Mouse (Mus musculus) intestine, embryonic 14.5 days (tissue): ENCODE results near the gene Tnrc18. TPM values are rescaled to one million over a fixed set of nuclear protein-coding genes. Genes with fewer than 3 reads are reported as not detected.

Experiments
- ATAC-seq: fragments of 200-750 bp; cut with Nextera tagmentation; replicated peaks from 2 replicates; pipeline ENCODE4 v1.8.0; 2017; ENCODE audit warnings: low read depth, moderate number of reproducible peaks, moderate TSS enrichment, moderate library complexity; ENCODE audit not compliant: low FRiP score, low TSS enrichment
- DNase-seq: peaks from one replicate; pipeline ENCODE4 v3.0.0-alpha.2; 2018; ENCODE audit warnings: low spot score
- H3K27ac ChIP-seq: fragments of 300-500 bp; sonication (generic); 2 replicates; pipeline ENCODE4 v1.5.1; 2014; ENCODE audit warnings: low read depth, mild to moderate bottlenecking, control low read depth
- H3K27me3 ChIP-seq: fragments of 300-500 bp; sonication (generic); replicated peaks from 2 replicates; pipeline ENCODE4 v1.6.1; 2014; ENCODE audit warnings: low read length, control low read depth; ENCODE audit not compliant: control insufficient read depth, insufficient read depth
- H3K36me3 ChIP-seq: fragments of 300-500 bp; sonication (generic); 2 replicates; pipeline ENCODE4 v1.6.1; 2014; ENCODE audit warnings: low read length, control low read depth; ENCODE audit not compliant: control insufficient read depth, insufficient read depth
- H3K4me1 ChIP-seq: fragments of 300-500 bp; sonication (generic); replicated peaks from 2 replicates; pipeline ENCODE4 v1.6.1; 2014; ENCODE audit warnings: low read length, control low read depth, mixed read lengths; ENCODE audit not compliant: control insufficient read depth, insufficient read depth
- H3K4me2 ChIP-seq: fragments of 300-500 bp; sonication (generic); 2 replicates; pipeline ENCODE4 v1.6.1; 2014; ENCODE audit warnings: low read length
- H3K4me3 ChIP-seq: fragments of 300-500 bp; sonication (generic); 2 replicates; pipeline ENCODE4 v1.5.1; 2014; ENCODE audit warnings: low read depth, low read length, control low read depth, mixed read lengths
- H3K9ac ChIP-seq: fragments of 300-500 bp; sonication (generic); 2 replicates; pipeline ENCODE4 v1.6.1; 2014; ENCODE audit warnings: mild to moderate bottlenecking, low read length
- H3K9me3 ChIP-seq: fragments of 300-500 bp; sonication (generic); 2 replicates; pipeline ENCODE4 v1.6.1; 2016; ENCODE audit warnings: low read length, control low read depth; ENCODE audit not compliant: control insufficient read depth
- WGBS: fragments of 180-500 bp; shearing (Covaris S2); extraction: QIAGEN DNeasy Blood & Tissue Kit; methylation state at CpG from one replicate; pipeline ENCODE4 v1.1.7; 2014; 5-methylcytosine and 5-hydroxymethylcytosine counted together
- polyA plus RNA-seq: library from polyadenylated mRNA; unstranded; fragments of >200 nt; fragmentation: Nextera tagmentation; extraction: Ambion mirVana; gene quantifications from 2 replicates; pipeline ENCODE4 v1.2.1, GENCODE M21; 2014

Tnrc18 gene
- polyA plus RNA-seq, 1 experiment from 2014 or later, result 31.3 TPM

GRCm38 (mm10) chr5:142782459-142783141, 34.9 kb downstream of the Tnrc18 start:
- peak; percentile 57 for DNase-seq
- Histone ChIP-seq H3K4me3 (no peak overlapping the region), H3K36me3 (peaks cover 32% of the 10 kb centered on the region)

GRCm38 (mm10) chr5:142780579-142780978, 36.9 kb downstream of the Tnrc18 start:
- H3K4me2 ChIP-seq, result no peak overlapping the region
- no peaks in the 10 kb centered on the region for H3K27me3 ChIP-seq
- no peak overlapping the region for H3K9ac ChIP-seq
- WGBS, result 84% methylated on average over 5 of the region's 5 CpGs
- H3K9me3 ChIP-seq, result no peaks in the 10 kb centered on the region
- H3K4me3 ChIP-seq, result no peak overlapping the region
- peaks cover 11% of the 10 kb centered on the region; the same call in 1 of the 2 replicates for H3K4me1 ChIP-seq
- ATAC-seq, result no peak
- DNase-seq, result no peak
- H3K36me3 ChIP-seq, result peaks cover 30% of the 10 kb centered on the region
- no peak overlapping the region for H3K27ac ChIP-seq

More at GRCm38 (mm10) chr5:142782459-142783141, 34.9 kb downstream of the Tnrc18 start:
- no peak overlapping the region for H3K4me2 ChIP-seq
- WGBS, result 63% methylated on average over 8 of the region's 8 CpGs
- H3K9ac ChIP-seq, result no peak overlapping the region
- no peaks in the 10 kb centered on the region for H3K27me3 ChIP-seq
- ATAC-seq, result peak; percentile 71
- H3K27ac ChIP-seq, result no peak overlapping the region; the same call in 1 of the 2 replicates
- H3K4me1 ChIP-seq, result peaks cover 11% of the 10 kb centered on the region; the same call in 1 of the 2 replicates
- no peaks in the 10 kb centered on the region for H3K9me3 ChIP-seq

GRCm38 (mm10) chr5:142778871-142779270, 38.6 kb downstream of the Tnrc18 start:
- H3K4me3 ChIP-seq, result no peak overlapping the region
- H3K27ac ChIP-seq, result no peak overlapping the region
- H3K9me3 ChIP-seq, result no peaks in the 10 kb centered on the region
- peaks cover 34% of the 10 kb centered on the region for H3K36me3 ChIP-seq
- WGBS, result 73% methylated on average over 6 of the region's 6 CpGs
- DNase-seq (no peak), ATAC-seq (no peak)
- H3K9ac ChIP-seq, result no peak overlapping the region
- H3K4me1 ChIP-seq, result peaks cover 11% of the 10 kb centered on the region; the same call in 1 of the 2 replicates
- no peaks in the 10 kb centered on the region for H3K27me3 ChIP-seq
- H3K4me2 ChIP-seq, result no peak overlapping the region

GRCm38 (mm10) chr5:142778135-142778534, 39.3 kb downstream of the Tnrc18 start:
- WGBS, result 69% methylated on average over 8 of the region's 8 CpGs
- no peak for ATAC-seq
- DNase-seq, result no peak
- no peak overlapping the region for H3K4me2 ChIP-seq
- H3K4me3 ChIP-seq, result no peak overlapping the region
- H3K4me1 ChIP-seq, result peaks cover 10% of the 10 kb centered on the region; the same call in 1 of the 2 replicates
- H3K27me3 ChIP-seq, result no peaks in the 10 kb centered on the region
- H3K36me3 ChIP-seq, result peaks cover 40% of the 10 kb centered on the region
- no peak overlapping the region for H3K9ac ChIP-seq
- H3K27ac ChIP-seq, result no peak overlapping the region
- no peaks in the 10 kb centered on the region for H3K9me3 ChIP-seq

- Histone ChIP-seq H3K27ac (no peak overlapping the region), H3K27me3 (no peaks in the 10 kb centered on the region), H3K4me1 (no peaks in the 10 kb centered on the region), H3K4me2 (no peak overlapping the region), H3K36me3 (peaks cover 57% of the 10 kb centered on the region), H3K9ac (no peak overlapping the region), H3K4me3 (no peak overlapping the region), H3K9me3 (no peaks in the 10 kb centered on the region)
- DNase-seq (no peak), ATAC-seq (no peak)
- WGBS, result 91% methylated on average over 11 of the region's 13 CpGs
Observed at GRCm38 (mm10) chr5:142776080-142776479, 41.4 kb downstream of the Tnrc18 start.

- Histone ChIP-seq H3K27ac (no peak overlapping the region), H3K27me3 (no peaks in the 10 kb centered on the region), H3K4me1 (peaks cover under 1% of the 10 kb centered on the region; the same call in 1 of the 2 replicates), H3K9ac (no peak overlapping the region), H3K9me3 (no peaks in the 10 kb centered on the region), H3K36me3 (peaks cover 70% of the 10 kb centered on the region), H3K4me3 (no peak overlapping the region), H3K4me2 (no peak overlapping the region)
- DNase-seq (no peak), ATAC-seq (no peak)
- WGBS, result 95% methylated on average over 5 of the region's 5 CpGs
Observed at GRCm38 (mm10) chr5:142774771-142775170, 42.7 kb downstream of the Tnrc18 start.

GRCm38 (mm10) chr5:142771964-142772363, 45.5 kb downstream of the Tnrc18 start:
- Histone ChIP-seq H3K4me2 (no peak overlapping the region), H3K4me1 (peaks cover 5% of the 10 kb centered on the region; the same call in 1 of the 2 replicates), H3K27ac (no peak overlapping the region), H3K9ac (no peak overlapping the region), H3K27me3 (no peaks in the 10 kb centered on the region), H3K4me3 (no peak overlapping the region), H3K36me3 (peaks cover 80% of the 10 kb centered on the region), H3K9me3 (no peaks in the 10 kb centered on the region)
- 89% methylated on average over 15 of the region's 15 CpGs for WGBS
- ATAC-seq (no peak), DNase-seq (no peak)

- no peak for DNase-seq
- peaks cover 5% of the 10 kb centered on the region; the same call in 1 of the 2 replicates for H3K4me1 ChIP-seq
- no peak overlapping the region for H3K4me3 ChIP-seq
- no peak overlapping the region for H3K4me2 ChIP-seq
- no peaks in the 10 kb centered on the region for H3K9me3 ChIP-seq
- H3K27ac ChIP-seq, result no peak overlapping the region
- no peaks in the 10 kb centered on the region for H3K27me3 ChIP-seq
- peaks cover 81% of the 10 kb centered on the region for H3K36me3 ChIP-seq
- ATAC-seq, result no peak
- WGBS, result 80% methylated on average over 4 of the region's 4 CpGs
- no peak overlapping the region for H3K9ac ChIP-seq
Observed at GRCm38 (mm10) chr5:142771034-142771433, 46.4 kb downstream of the Tnrc18 start.

- no peak overlapping the region for H3K27ac ChIP-seq
- H3K4me3 ChIP-seq, result no peak overlapping the region
- no peaks in the 10 kb centered on the region for H3K9me3 ChIP-seq
- no peaks in the 10 kb centered on the region for H3K27me3 ChIP-seq
- no peak overlapping the region for H3K9ac ChIP-seq
- H3K36me3 ChIP-seq, result peaks cover 83% of the 10 kb centered on the region
- H3K4me2 ChIP-seq, result no peak overlapping the region
- ATAC-seq (no peak), DNase-seq (no peak)
- WGBS, result 61% methylated on average over 5 of the region's 5 CpGs
- peaks cover 5% of the 10 kb centered on the region; the same call in 1 of the 2 replicates for H3K4me1 ChIP-seq
Observed at GRCm38 (mm10) chr5:142769641-142770040, 47.8 kb downstream of the Tnrc18 start.
